Mouse (Mus musculus) MEL (cell line): ENCODE measurements around the gene Sctr. TPM values are rescaled to one million over a fixed set of nuclear protein-coding genes. Genes with fewer than 3 reads are reported as not detected.
A peak's percentile ranks its signal among the peaks of the same experiment; 100 is the strongest.

Source experiments
- DNase-seq: peaks from one replicate; pipeline ENCODE4 v3.0.0; 2011; ENCODE audit warnings: low read depth, low spot score
- H3K27ac ChIP-seq: 2 replicates; pipeline ENCODE4 v1.5.1; 2012; ENCODE audit warnings: low read depth, mild to moderate bottlenecking, control low read depth, low read length, moderate library complexity; ENCODE audit not compliant: control insufficient read depth
- H3K27me3 ChIP-seq, 2 experiments: fragments of 150-350 bp in 1 of 2; sonication (generic) in 1 of 2; 2 replicates each; pipeline ENCODE4 v1.6.1; 2012; ENCODE audit warnings: low read length in 2 of 2, mild to moderate bottlenecking in 2 of 2, improper control_type of control experiment in 1 of 2, moderate library complexity in 1 of 2; ENCODE audit not compliant: insufficient read depth in 2 of 2, control insufficient read depth in 1 of 2
- H3K36me3 ChIP-seq, 2 experiments: 2 replicates each; pipeline ENCODE4 v1.6.1; 2012 to 2014; ENCODE audit warnings: low read length in 2 of 2, improper control_type of control experiment in 1 of 2, inconsistent platforms in 1 of 2, mild to moderate bottlenecking in 1 of 2; ENCODE audit not compliant: insufficient read depth in 2 of 2, control insufficient read depth in 1 of 2
- H3K4me1 ChIP-seq, 2 experiments: fragments of 150-350 bp in 1 of 2; sonication (generic) in 1 of 2; 2 replicates each; pipeline ENCODE4 v1.6.1; 2012; ENCODE audit warnings: low read length in 2 of 2, improper control_type of control experiment in 1 of 2, mild to moderate bottlenecking in 1 of 2; ENCODE audit not compliant: insufficient read depth in 2 of 2, control insufficient read depth in 1 of 2
- H3K4me3 ChIP-seq, 2 experiments: fragments of 150-350 bp in 1 of 2; sonication (generic) in 1 of 2; 2 replicates each; pipeline ENCODE4 v1.5.1; 2012; ENCODE audit warnings: low read depth in 2 of 2, low read length in 2 of 2, mild to moderate bottlenecking in 2 of 2, moderate library complexity in 2 of 2, control low read depth in 1 of 2, improper control_type of control experiment in 1 of 2; ENCODE audit not compliant: control insufficient read depth in 1 of 2, insufficient read depth in 1 of 2
- H3K79me2 ChIP-seq: 2 replicates; pipeline ENCODE4 v1.6.1; 2012; ENCODE audit warnings: mild to moderate bottlenecking, low read length, moderate library complexity; ENCODE audit not compliant: control insufficient read depth, poor library complexity, insufficient read depth
- H3K9ac ChIP-seq: 2 replicates; pipeline ENCODE4 v1.6.1; 2012; ENCODE audit warnings: low read depth, mild to moderate bottlenecking, control low read depth, low read length, moderate library complexity; ENCODE audit not compliant: control insufficient read depth, poor library complexity, severe bottlenecking
- H3K9me3 ChIP-seq: fragments of 150-350 bp; sonication (generic); replicated peaks from 2 replicates; pipeline ENCODE4 v1.6.1; 2012; ENCODE audit warnings: mild to moderate bottlenecking, low read length, improper control_type of control experiment, moderate library complexity; ENCODE audit not compliant: insufficient read depth
- CHD1 ChIP-seq: IDR thresholded peaks from 2 replicates; pipeline ENCODE4 v1.6.1; 2012; ENCODE audit warnings: low read depth, mild to moderate bottlenecking, inconsistent platforms, low read length, improper control_type of control experiment
- CHD2 ChIP-seq: IDR thresholded peaks from 2 replicates; pipeline ENCODE4 v1.6.1; 2011; ENCODE audit warnings: low read length, improper control_type of control experiment
- CTCF ChIP-seq, 3 experiments: IDR thresholded peaks in 2 of 3; conservative IDR thresholded peaks in 1 of 3; 2 replicates each; pipeline ENCODE4 v1.5.1; 2011 to 2012; ENCODE audit warnings: low read length in 3 of 3, low read depth in 2 of 3, mild to moderate bottlenecking in 2 of 3, improper control_type of control experiment in 1 of 3, inconsistent platforms in 1 of 3, mixed read lengths in 1 of 3, moderate library complexity in 1 of 3; ENCODE audit not compliant: control insufficient read depth in 1 of 3, insufficient read depth in 1 of 3, poor library complexity in 1 of 3, severe bottlenecking in 1 of 3
- E2F4 ChIP-seq: IDR thresholded peaks from 2 replicates; pipeline ENCODE4 v1.6.1; 2011; ENCODE audit warnings: low read depth, low read length, improper control_type of control experiment, borderline replicate concordance
- EP300 ChIP-seq, 2 experiments: IDR thresholded peaks; 2 replicates each; pipeline ENCODE4 v1.6.1; 2011; ENCODE audit warnings: improper control_type of control experiment in 2 of 2, low read length in 2 of 2, low read depth in 1 of 2, mild to moderate bottlenecking in 1 of 2
- GABPA ChIP-seq: IDR thresholded peaks from 2 replicates; pipeline ENCODE4 v1.6.1; 2012; ENCODE audit warnings: low read depth, mild to moderate bottlenecking, inconsistent platforms, low read length, improper control_type of control experiment, moderate library complexity
- GATA1 ChIP-seq: IDR thresholded peaks from 2 replicates; pipeline ENCODE4 v1.6.1; 2011; ENCODE audit warnings: low read depth, low read length, improper control_type of control experiment
- MAFK ChIP-seq: IDR thresholded peaks from 2 replicates; pipeline ENCODE4 v1.6.1; 2011; ENCODE audit warnings: low read depth, mild to moderate bottlenecking, low read length, improper control_type of control experiment, borderline replicate concordance
- MXI1 ChIP-seq: IDR thresholded peaks from 2 replicates; pipeline ENCODE4 v1.6.1; 2011; ENCODE audit warnings: mild to moderate bottlenecking, low read depth, low read length, improper control_type of control experiment
- NELFE ChIP-seq: IDR thresholded peaks from 2 replicates; pipeline ENCODE4 v1.6.1; 2011; ENCODE audit warnings: low read depth, low read length, improper control_type of control experiment
- POLR2A ChIP-seq, 2 experiments: IDR thresholded peaks; 2 replicates each; pipeline ENCODE4 v1.6.1; 2011 to 2012; ENCODE audit warnings: low read length in 2 of 2, mild to moderate bottlenecking in 2 of 2, control low read depth in 1 of 2, improper control_type of control experiment in 1 of 2, low read depth in 1 of 2, moderate library complexity in 1 of 2; ENCODE audit not compliant: control insufficient read depth in 1 of 2, insufficient read depth in 1 of 2, poor library complexity in 1 of 2
- POLR2AphosphoS2 ChIP-seq: IDR thresholded peaks from 2 replicates; pipeline ENCODE4 v1.6.1; 2011; ENCODE audit warnings: low read length, improper control_type of control experiment
- POLR2AphosphoS5 ChIP-seq: IDR thresholded peaks from 2 replicates; pipeline ENCODE4 v1.6.1; 2012; ENCODE audit warnings: low read depth, borderline replicate concordance, mild to moderate bottlenecking, inconsistent platforms, low read length, moderate library complexity, mixed read lengths
- RCOR1 ChIP-seq: IDR thresholded peaks from 2 replicates; pipeline ENCODE4 v1.6.1; 2012; ENCODE audit warnings: low read depth, mild to moderate bottlenecking, inconsistent platforms, low read length, improper control_type of control experiment
- SMC3 ChIP-seq: IDR thresholded peaks from 2 replicates; pipeline ENCODE4 v1.6.1; 2011; ENCODE audit warnings: low read depth, low read length, improper control_type of control experiment
- TCF12 ChIP-seq: IDR thresholded peaks from 2 replicates; pipeline ENCODE4 v1.6.1; 2014; ENCODE audit warnings: low read depth, mild to moderate bottlenecking, inconsistent platforms, low read length, improper control_type of control experiment, moderate library complexity
- ZC3H11A ChIP-seq: IDR thresholded peaks from 2 replicates; pipeline ENCODE4 v1.6.1; 2012; ENCODE audit warnings: low read depth, mild to moderate bottlenecking, inconsistent platforms, low read length, improper control_type of control experiment
- ZMIZ1 ChIP-seq: IDR thresholded peaks from 2 replicates; pipeline ENCODE4 v1.6.1; 2012; ENCODE audit warnings: low read depth, mild to moderate bottlenecking, inconsistent platforms, low read length, improper control_type of control experiment, moderate library complexity
- polyA plus RNA-seq, 2 experiments: library from polyadenylated mRNA; stranded (reverse) in 1 of 2; unstranded in 1 of 2; fragments of >175 nt in 1 of 2; fragments of >200 nt in 1 of 2; gene quantifications; 2 replicates each; pipeline versions ENCODE4 v1.2.1 to v1.2.4; 2012; ENCODE audit warnings: low replicate concordance in 2 of 2, low read depth in 1 of 2; ENCODE audit not compliant: insufficient read length in 2 of 2, insufficient read depth in 1 of 2, missing spikeins in 1 of 2
- total RNA-seq: library from RNA; depleted of rRNA; stranded (reverse); fragments of 300-350 nt; gene quantifications from 2 replicates; pipeline ENCODE4 v1.2.3, GENCODE M21; 2012

The Sctr gene
- total and polyA plus RNA-seq, 3 experiments = not detected

DNA sequence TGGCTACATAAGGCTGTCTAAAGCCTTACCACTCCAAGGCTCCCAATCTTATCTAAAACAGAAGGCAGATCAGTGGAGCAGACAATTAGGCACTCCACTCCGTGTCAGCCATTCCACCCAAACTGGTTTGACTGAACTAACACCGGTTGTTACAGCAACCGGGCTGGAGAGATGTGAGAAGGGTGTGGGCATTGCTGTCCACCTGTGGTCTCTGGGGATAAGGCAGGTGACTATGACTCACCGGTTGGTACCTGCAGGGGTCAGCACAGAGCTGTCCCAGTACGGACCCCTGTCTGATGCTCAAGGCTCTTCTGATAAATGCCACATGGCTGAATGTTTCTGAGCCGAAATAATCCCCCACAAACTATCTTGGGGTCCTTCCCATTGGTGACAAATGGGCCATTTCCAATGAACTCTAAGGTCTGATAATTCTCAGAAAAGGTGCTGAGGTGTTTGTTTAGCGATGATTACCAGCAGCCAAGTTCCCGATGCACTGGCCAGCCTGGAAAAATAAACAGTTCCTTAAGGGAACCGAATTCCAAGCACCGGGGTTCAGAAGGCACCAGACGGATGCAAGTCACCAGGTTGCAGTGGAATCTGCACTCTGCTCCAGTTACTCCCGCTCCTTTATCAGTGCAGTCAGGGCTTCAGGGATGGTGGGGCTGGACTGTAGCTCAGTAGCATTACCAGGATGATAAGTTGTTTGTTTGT is 40.7 kb upstream of the Sctr start:
- no peak overlapping the region for H3K9ac ChIP-seq
- no peak for TF ChIP-seq CHD2
- TF ChIP-seq POLR2AphosphoS5 = no peak
- 0 out of 6 replicates have a peak, but pooled peaks of 1 of the 3 experiments have one; percentile 12 for TF ChIP-seq CTCF (IDR thresholded peaks at IDR 0.05 in 2 of 3, conservative IDR thresholded peaks at IDR 0.05 in 1 of 3; ENCODE audit: control insufficient read depth in 1 of 3, insufficient read depth in 1 of 3, low read depth in 2 of 3, low read length in 3 of 3, poor library complexity in 1 of 3, severe bottlenecking in 1 of 3)
- H3K27ac ChIP-seq = no peak overlapping the region
- no peak overlapping the region for H3K4me3 ChIP-seq
- H3K9me3 ChIP-seq = no peaks in the 10 kb centered on the region
- no peaks in the 10 kb centered on the region for H3K36me3 ChIP-seq
- H3K79me2 ChIP-seq = no peaks in the 10 kb centered on the region
- H3K27me3 ChIP-seq = peaks cover 0 to 3% of the 10 kb centered on the region in 2 experiments; a peak in 2 of 4 replicates
- no peak for DNase-seq
- no peaks in the 10 kb centered on the region for H3K4me1 ChIP-seq

- H3K4me1 ChIP-seq = no peaks in the 10 kb centered on the region
- TF ChIP-seq NELFE = no peak
- no peak for TF ChIP-seq ZMIZ1
- TF ChIP-seq POLR2AphosphoS2 = no peak
- TF ChIP-seq RCOR1 = no peak
- no peak for TF ChIP-seq CHD1
- no peak for TF ChIP-seq ZC3H11A
- TF ChIP-seq GABPA = no peak
- H3K27me3 ChIP-seq = peaks cover 0 to 6% of the 10 kb centered on the region in 2 experiments; a peak in 2 of 4 replicates
- H3K36me3 ChIP-seq = no peaks in the 10 kb centered on the region
- no peaks in the 10 kb centered on the region for H3K79me2 ChIP-seq
- H3K9me3 ChIP-seq = no peaks in the 10 kb centered on the region
- no peak overlapping the region for H3K4me3 ChIP-seq
- H3K27ac ChIP-seq = no peak overlapping the region
- H3K9ac ChIP-seq = no peak overlapping the region
- peak; percentile 4 for DNase-seq
Observed at GRCm38 (mm10) chr1:119973117-119973516, 33.6 kb upstream of the Sctr start.

DNA sequence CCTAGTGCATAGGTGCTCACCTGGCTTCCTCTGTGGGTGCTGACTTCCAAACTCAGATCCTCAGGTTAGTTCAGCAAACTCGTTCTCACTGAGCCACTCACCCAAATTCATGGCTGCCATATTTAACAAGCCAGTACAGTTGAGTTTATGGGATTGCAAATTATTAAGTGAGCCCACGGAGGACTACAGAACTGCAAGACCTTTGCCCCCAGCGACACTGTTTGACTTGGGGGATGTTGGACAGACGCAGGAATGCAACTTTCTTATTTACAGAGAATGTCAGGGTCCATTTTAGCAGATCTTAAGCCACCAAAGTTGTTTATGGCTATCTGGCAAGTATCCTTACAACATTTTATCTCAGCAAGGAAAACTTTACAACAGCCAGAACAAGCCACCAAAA is 31.6 kb upstream of the Sctr start:
- Histone ChIP-seq H3K36me3 (no peaks in the 10 kb centered on the region), H3K9me3 (no peaks in the 10 kb centered on the region), H3K79me2 (no peaks in the 10 kb centered on the region), H3K4me3 (no peak overlapping the region), H3K9ac (no peak overlapping the region), H3K4me1 (no peaks in the 10 kb centered on the region), H3K27me3 (peaks cover 0 to 5% of the 10 kb centered on the region in 2 experiments; a peak in 2 of 4 replicates), H3K27ac (no peak overlapping the region)
- DNase-seq = no peak
- no peak for TF ChIP-seq MXI1
- no peak for TF ChIP-seq SMC3
- TF ChIP-seq POLR2A (IDR thresholded peaks at IDR 0.05; ENCODE audit: control insufficient read depth in 1 of 2, insufficient read depth in 1 of 2, low read depth in 1 of 2, low read length in 2 of 2, poor library complexity in 1 of 2) = no peak
- TF ChIP-seq EP300 (IDR thresholded peaks at IDR 0.05; ENCODE audit: low read depth in 1 of 2, low read length in 2 of 2) = no peak
- TF ChIP-seq MAFK = no peak
- no peak for TF ChIP-seq GATA1
- TF ChIP-seq TCF12 = no peak
- no peak for TF ChIP-seq CHD2
- no peak for TF ChIP-seq E2F4
